Mouse (Mus musculus): Measurements from ENCODE around the gene Eif5b. TPM values are rescaled to one million over a fixed set of nuclear protein-coding genes. Genes with fewer than 3 reads are reported as not detected.

Gene Eif5b
- 59.0 TPM for polyA plus RNA-seq (2014; fragmentation: Illumina TruSeq; extraction: RNeasy Lipid Tissue Mini Kit (QIAGEN cat#74804); ENCODE audit: low read depth, low replicate concordance)

GRCm38 (mm10) chr1:37997867-37998266 is at the start of gene Eif5b, which contains the start of gene Txndc9:
Gene Eif5b (plus strand): TSS chr1:37998010.
Gene Txndc9 (minus strand): TSS chr1:37997893.

GRCm38 (mm10) chr1:37957659-37958058 is 40.2 kb upstream of the Eif5b start, which contains the start of gene Lyg1:
Gene Lyg1 (minus strand): TSS chr1:37957759.

Other genes with a start within 250 kb of the Eif5b start
- gene Tsga10, start 131.6 kb upstream of the Eif5b start, polyA plus RNA-seq (2014; fragmentation: Illumina TruSeq; extraction: RNeasy Lipid Tissue Mini Kit (QIAGEN cat#74804); ENCODE audit: low read depth, low replicate concordance): 4.7 TPM
- gene Lipt1, start 126.3 kb upstream of the Eif5b start, polyA plus RNA-seq (2014; fragmentation: Illumina TruSeq; extraction: RNeasy Lipid Tissue Mini Kit (QIAGEN cat#74804); ENCODE audit: low read depth, low replicate concordance): 13.4 TPM
- gene Mitd1, start 107.6 kb upstream of the Eif5b start, polyA plus RNA-seq (2014; fragmentation: Illumina TruSeq; extraction: RNeasy Lipid Tissue Mini Kit (QIAGEN cat#74804); ENCODE audit: low read depth, low replicate concordance): 6.7 TPM
- gene Mrpl30, start 107.5 kb upstream of the Eif5b start, polyA plus RNA-seq (2014; fragmentation: Illumina TruSeq; extraction: RNeasy Lipid Tissue Mini Kit (QIAGEN cat#74804); ENCODE audit: low read depth, low replicate concordance): 407 TPM
- gene Lyg2, start 81.5 kb upstream of the Eif5b start, polyA plus RNA-seq (2014; fragmentation: Illumina TruSeq; extraction: RNeasy Lipid Tissue Mini Kit (QIAGEN cat#74804); ENCODE audit: low read depth, low replicate concordance): not detected
- not detected for gene Lyg1, start 40.3 kb upstream of the Eif5b start, polyA plus RNA-seq (2014; fragmentation: Illumina TruSeq; extraction: RNeasy Lipid Tissue Mini Kit (QIAGEN cat#74804); ENCODE audit: low read depth, low replicate concordance)
- gene Txndc9, start 117 bp upstream of the Eif5b start, polyA plus RNA-seq (2014; fragmentation: Illumina TruSeq; extraction: RNeasy Lipid Tissue Mini Kit (QIAGEN cat#74804); ENCODE audit: low read depth, low replicate concordance): 42.9 TPM
- 15.4 TPM for gene Rev1, start 131.8 kb downstream of the Eif5b start, polyA plus RNA-seq (2014; fragmentation: Illumina TruSeq; extraction: RNeasy Lipid Tissue Mini Kit (QIAGEN cat#74804); ENCODE audit: low read depth, low replicate concordance)

Data from heart, adult 10 weeks (tissue).